Mouse (Mus musculus) 3T3-L1 (cell line): ENCODE results near the gene Nppa.

ENCODE experiments used
- DNase-seq: peaks from one replicate; pipeline ENCODE4 v3.0.0-alpha.2; 2015; ENCODE audit warnings: low read depth, low spot score

Nppa gene

DNA sequence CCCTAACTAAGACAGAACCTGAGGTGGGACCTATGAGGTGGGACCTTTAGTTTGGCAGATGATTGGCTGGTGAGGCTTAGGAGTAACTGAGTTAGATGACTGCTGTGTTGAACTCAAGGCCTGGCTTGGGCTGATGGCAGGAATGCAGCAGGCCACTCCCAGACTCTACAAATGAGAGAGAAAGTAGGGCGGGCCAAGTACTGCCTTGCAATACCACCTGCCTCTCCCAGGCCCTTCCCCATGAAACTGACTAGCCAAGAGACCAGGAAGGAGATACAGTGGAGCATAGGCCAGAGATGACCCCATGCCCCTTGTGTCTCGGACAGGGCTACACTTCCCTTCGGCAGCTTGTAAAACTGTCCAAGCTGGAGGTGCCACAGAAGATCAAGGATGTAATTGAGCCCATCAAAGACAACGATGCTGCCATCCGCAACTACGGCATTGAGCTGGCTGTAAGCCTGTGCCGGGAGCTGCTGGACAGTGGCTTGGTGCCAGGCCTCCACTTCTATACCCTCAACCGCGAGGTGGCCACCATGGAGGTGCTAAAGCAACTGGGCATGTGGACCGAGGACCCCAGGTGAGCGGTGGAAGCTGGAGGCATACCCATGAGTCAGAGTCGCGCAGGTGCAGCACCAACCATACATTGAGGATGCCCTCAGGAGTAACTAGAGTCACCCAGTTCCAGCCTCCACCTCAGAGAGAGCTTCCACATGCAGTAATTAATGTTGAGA, 50.7 kb downstream of the Nppa start:
- no peak for DNase-seq
